Mouse (Mus musculus) CD8-positive naive resting alpha-beta T cell, adult 2 months (primary cell): Measurements from ENCODE around the gene Nts.
A peak's percentile ranks its signal among the peaks of the same experiment; 100 is the strongest.
"Not testable (repeated sequence)": the region's sequence is repeated elsewhere in the genome, so short reads cannot be mapped to it uniquely, and the experiment has no call there.

Source experiments
- DNase-seq, 2 experiments: peaks; one replicate each; pipeline ENCODE4 v3.0.0; 2022; ENCODE audit warnings: low read depth in 2 of 2, low spot score in 2 of 2

The Nts gene

DNA sequence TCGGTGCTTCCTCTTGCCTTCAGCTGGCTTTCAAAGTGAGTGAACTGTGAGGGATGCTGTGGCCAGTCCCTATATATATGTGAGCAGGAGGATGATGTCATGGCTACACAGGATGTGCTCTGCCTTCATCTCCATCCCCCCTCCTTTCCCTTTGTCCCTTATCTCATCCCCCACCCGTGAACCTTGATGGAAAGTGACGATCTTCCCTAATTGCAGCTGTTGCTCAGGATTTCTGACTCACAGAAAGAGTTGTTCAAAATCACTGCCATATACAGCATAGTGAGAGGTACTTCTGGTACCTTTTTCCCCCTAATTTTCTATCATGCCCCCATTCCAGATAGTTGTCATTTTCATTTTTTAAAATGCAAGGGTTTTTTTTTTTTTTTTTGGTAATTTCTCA, at the start of gene Nts:
Gene Nts (minus strand): TSS at position 101 of the 400 bp plus-strand sequence.
- no peak for DNase-seq

DNA sequence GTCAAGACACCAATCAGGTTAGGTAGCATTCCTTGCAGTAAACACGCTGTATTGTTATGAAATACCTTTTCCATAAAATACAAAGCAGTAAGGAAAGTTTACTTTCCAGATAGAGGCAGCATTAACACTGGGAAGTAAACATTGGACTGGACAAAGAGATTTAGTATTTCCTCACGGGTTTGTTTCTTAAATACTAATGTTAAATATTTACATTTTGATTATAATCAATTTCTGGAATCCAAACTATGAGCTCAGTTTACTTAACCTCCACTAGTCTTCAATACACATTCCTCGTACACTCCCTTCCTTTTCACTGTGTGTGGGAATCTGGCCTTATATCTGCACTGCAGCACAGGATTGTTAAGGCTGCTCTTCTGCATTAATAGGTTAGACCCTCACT, 37.6 kb upstream of the Nts start:
- no peak for DNase-seq

DNA sequence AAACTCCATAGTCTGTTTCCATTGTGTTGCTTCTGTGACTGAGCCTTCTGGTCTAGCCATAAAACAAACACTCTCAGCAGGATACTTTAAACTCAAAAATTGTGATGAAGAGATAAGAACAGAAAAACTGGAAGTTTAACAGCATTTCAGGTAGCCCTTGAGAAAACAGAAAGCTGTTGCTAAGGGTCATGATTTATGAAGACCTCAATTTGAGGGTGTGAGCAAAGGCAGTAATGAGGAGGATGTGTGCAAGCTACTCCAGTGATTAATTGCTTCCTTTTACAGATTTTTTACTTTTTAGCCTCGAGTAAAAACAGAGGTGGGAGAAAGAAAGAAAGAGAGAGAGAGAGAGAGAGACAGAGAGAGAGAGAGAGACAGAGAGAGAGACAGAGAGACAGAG, 23.9 kb upstream of the Nts start:
- no peak for DNase-seq

DNA sequence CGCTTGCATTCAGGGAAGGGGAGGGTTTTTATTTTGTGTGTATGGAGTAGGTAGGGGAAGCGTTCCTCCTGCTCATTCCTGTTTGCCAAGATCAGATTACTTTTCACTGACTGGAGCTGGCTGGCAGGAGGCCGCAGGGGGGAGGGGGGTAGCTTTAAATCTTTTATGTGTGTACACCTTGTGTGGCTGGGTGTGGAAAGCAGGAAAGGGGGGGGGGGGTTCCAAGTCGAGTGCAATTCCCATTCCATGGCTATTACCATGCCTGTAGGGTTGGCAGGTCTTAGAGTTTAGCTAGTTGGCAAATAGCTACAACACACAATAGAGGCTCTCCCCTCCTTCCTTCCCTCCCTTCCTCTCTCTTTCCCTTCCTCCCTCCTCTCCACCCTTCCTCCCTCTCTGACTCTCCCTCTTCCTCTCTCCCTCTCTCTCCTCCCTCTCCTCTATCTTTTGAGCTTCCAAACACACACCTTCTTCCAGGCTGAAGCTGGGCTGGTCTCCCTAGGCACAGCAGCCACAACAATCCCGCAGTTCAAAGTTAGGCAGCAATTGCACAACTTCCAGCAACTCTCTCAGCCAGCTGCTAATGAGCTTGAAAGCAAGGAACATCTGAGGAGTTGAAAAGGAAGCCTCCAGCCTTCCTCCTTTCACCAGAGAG, 21.6 kb upstream of the Nts start, which contains the start of gene Rassf9:
Gene Rassf9 (plus strand): TSS at position 416 of the 655 bp plus-strand sequence.
- DNase-seq, result no peak

DNA sequence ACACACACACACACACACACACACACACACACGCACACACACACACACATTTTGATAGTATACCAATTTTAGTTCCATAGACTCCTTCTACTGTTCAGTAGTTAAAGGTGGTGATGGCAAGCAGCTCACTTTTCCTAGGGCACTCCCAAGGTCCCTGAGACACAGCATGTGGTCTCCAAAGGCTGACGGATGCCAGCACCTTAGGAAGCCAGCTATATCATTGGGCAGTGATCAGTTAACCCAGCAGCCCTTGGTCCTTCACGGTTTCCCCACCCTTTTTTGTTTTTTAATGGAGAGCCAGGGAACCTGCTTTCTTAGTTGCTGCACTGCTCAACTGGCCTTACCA, 21.1 kb upstream of the Nts start:
- DNase-seq, result no peak

DNA sequence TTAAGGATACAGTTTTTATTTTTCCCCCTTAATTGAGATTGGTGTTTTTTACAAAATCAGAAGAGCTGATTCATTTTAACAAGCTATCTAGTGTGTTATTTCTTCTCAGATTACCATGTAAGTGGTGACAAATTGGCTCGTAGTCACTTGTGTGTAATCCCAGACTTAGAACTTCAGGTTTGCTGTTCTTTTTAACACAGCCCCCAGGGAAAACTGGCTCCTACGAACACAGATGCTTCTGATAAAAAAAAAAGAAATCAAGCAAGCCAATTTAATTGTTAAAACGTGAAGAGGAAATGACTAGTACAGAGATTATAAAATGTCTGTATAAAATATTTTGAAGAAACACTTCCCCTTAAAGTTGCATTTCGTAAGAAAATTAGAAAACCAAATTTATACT, 17.1 kb upstream of the Nts start:
- no peak for DNase-seq

DNA sequence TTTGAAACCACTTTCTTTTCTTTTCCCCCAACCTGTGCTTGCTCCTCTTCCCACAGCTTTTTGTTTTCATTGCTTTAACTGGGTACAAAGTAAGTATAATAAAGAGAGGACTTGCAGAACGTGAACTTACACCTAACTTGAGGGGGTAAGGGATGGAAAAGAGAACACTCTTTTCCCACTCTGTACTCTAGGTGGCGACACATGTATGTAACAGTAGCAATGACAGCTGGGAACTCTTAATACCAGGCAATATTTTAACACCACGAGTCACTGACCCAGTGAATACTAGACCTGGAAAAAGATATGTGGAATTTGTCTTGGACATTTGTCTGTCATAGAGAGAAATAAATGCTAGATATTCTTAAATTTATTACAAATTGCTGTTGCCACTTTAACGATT, 8.5 kb upstream of the Nts start:
- DNase-seq, result no peak

DNA sequence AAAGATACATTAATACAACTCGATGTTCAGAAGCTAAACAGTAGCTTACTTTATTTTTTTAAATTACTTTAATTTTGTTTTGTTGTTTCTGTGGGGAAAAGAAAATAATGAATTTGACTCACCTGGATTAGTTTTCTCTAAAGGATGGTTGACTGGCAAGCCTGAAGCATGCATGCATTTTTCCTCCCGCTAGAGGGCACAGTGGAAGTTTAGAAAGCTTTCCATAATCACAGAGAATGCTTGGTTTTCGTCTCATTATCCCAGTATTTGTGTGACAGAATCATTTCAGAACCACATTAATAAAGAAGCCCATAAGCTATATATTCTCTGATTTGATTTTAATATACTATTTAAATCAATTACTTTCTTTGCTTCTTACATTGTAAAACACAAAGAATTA, 1.5 kb upstream of the Nts start:
- DNase-seq, result no peak

DNA sequence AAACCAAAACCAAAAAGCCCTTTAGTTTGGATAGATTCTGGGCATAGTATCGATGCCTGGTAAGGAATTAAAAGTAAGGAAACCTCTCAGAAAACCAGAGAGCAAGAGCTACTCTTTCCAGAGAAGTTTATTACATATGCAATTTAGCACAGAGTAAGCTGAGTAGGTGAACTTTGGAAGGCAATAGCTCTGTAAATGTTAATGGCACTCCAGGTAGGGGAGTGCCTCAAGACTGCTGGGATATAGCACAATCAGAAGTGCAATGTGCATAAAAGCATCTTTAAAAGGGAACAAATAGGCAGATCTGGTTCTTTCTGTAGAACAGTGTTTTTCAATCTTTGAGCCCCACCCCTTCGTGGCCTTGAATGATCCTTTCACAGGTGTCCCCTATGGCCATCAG, 20.9 kb downstream of the Nts start:
- DNase-seq, result no peak

DNA sequence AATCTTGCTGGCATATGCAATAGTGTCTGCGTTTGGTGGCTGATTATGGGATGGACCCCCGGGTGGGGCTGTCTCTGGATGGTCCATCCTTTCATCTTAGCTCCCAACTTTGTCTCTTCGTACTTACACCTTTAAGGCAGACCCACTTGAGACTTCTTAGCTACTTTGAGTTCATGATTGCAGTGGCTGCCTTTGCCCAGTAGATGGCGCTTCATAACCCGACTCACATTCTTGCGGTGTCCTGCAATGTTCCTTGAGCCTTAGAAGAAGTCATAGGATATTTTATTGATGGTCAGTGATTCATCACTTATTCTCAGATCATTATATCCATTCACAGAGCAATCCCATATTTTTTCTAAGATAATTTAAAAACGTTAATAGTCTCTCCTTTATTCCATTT, 38.5 kb downstream of the Nts start:
- DNase-seq, result no peak

DNA sequence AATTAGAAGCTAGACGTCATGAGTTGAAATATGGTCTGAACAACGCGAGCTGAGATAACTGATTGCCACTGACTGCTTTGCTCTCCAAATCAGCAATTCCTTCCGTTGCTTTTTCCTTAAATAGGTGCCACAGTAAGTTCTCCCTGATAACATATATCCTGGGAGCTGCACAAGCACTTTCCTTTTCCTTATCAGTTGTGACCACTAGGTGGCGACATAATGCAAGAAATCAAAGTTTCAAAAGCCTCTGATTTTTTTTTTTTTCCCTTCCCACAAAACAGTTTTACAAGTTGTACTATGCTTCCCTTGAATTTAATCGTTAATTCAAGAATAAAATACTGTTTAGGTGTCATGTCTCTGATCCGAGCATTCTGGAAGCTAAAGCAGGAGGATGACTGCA, 40.8 kb downstream of the Nts start:
- DNase-seq, result peak in 1 of 2 experiments; percentile 9

DNA sequence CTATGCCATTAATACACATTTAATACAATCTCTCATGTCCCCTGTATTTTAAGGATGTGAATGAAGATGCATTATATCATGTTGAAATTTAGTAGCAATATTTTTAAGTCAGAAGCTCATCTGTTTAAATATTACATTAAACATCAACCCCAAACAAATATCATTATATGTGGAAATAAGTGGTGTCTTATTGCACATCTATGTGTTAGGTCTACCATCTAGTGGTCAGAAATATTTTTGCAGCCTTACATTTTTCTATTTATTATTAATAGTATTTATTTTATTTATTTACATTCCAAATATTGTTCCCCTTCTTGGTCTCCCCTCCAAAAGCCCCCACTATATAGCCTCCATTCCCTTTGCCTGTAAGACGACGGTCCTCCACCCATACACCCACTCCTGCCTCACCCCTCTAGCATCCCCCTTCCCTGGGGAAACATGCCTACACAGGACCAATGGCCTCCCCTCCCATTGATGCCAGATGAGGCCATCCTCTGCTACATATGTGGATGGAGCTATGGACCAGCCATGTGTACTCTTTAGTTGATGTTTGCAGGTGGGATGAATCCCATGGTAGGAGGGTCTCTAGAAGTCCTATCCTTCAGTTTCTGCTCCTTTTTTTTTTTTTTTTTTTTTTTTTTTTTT, 45.3 kb downstream of the Nts start:
- DNase-seq, result no peak

DNA sequence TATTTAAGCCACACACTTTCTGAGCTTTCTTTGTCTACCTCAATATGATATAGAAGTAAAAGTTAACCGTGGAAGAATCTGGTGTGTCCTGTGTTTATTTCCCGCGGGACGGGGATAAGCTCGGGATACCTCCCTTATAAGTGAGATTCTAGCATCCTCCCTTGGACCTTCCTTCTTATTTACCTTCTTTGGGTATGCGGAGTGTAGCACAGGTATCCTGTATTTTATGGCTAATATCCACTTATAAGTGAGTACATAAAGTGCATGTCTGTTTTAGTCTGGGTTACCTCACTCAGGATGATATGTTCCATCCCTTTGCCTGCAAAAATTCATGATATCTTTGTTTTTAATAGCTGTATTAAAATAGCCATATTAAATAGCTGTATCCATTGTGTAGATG, 54.8 kb downstream of the Nts start:
- not testable (repeated sequence) for DNase-seq

DNA sequence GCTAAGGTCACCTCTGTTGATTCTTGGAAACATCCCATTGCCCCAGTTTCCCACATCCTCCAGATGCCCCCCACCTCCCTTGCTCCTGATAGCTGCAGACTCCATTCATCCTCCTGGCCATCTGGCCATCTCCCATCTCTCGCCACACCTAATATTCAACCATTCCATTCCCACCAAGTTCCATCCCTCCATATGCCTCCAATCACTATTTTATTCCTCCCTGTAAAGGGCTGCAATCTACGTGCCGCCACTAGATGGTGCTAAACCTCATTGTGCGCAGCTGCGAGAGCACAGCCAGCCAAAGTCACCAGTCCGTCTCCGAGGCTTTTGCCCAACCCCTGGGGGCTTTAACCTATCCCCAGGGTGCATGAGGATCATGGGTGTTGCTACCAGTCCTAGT, 55.2 kb downstream of the Nts start:
- DNase-seq, result not testable (repeated sequence)
